Mouse (Mus musculus) CH12.LX (cell line): ENCODE data around the gene Olfr554. TPM values are rescaled to one million over a fixed set of nuclear protein-coding genes. Genes with fewer than 3 reads are reported as not detected.

ENCODE experiments used
- DNase-seq: peaks from one replicate; pipeline ENCODE4 v3.0.0-alpha.2; 2013; ENCODE audit errors: extremely low read depth
- H3K27ac ChIP-seq: 2 replicates; pipeline ENCODE4 v1.5.1; 2012; ENCODE audit warnings: low read depth, mild to moderate bottlenecking, control low read depth, moderate library complexity; ENCODE audit not compliant: insufficient read depth
- H3K27me3 ChIP-seq: replicated peaks from 2 replicates; pipeline ENCODE3; 2012; ENCODE audit warnings: inconsistent platforms
- H3K36me3 ChIP-seq, 2 experiments: replicated peaks in 1 of 2; 2 replicates each; pipeline versions ENCODE3 to v1.6.1; 2012; ENCODE audit warnings: inconsistent platforms in 1 of 2, low read length in 1 of 2, mild to moderate bottlenecking in 1 of 2, mixed read lengths in 1 of 2, moderate library complexity in 1 of 2; ENCODE audit not compliant: control insufficient read depth in 1 of 2, insufficient read depth in 1 of 2
- H3K4me1 ChIP-seq, 2 experiments: 2 replicates each; pipeline ENCODE4 v1.6.1; 2012; ENCODE audit warnings: inconsistent platforms in 1 of 2, moderate library complexity in 1 of 2; ENCODE audit not compliant: insufficient read depth in 2 of 2, control insufficient read depth in 1 of 2
- H3K4me2 ChIP-seq: 2 replicates; pipeline ENCODE4 v1.6.1; 2012; ENCODE audit warnings: low read depth, mild to moderate bottlenecking, control low read depth; ENCODE audit not compliant: poor library complexity, insufficient read depth, severe bottlenecking
- H3K4me3 ChIP-seq, 3 experiments: fragments of 150-350 bp in 1 of 3; sonication (generic) in 1 of 3; replicated peaks in 1 of 3; 2 replicates each; pipeline versions ENCODE3 to v1.5.1; 2011 to 2012; ENCODE audit warnings: low read depth in 2 of 3, low read length in 2 of 3, mild to moderate bottlenecking in 2 of 3, moderate library complexity in 2 of 3, control low read depth in 1 of 3, improper control_type of control experiment in 1 of 3, inconsistent platforms in 1 of 3, mixed read lengths in 1 of 3; ENCODE audit not compliant: poor library complexity in 1 of 3
- H3K79me2 ChIP-seq: replicated peaks from 2 replicates; pipeline ENCODE4 v1.6.1; 2012; ENCODE audit warnings: mild to moderate bottlenecking, moderate library complexity; ENCODE audit not compliant: control insufficient read depth, poor library complexity, insufficient read depth, severe bottlenecking; ENCODE audit errors: extremely low read depth
- H3K9ac ChIP-seq: 2 replicates; pipeline ENCODE4 v1.6.1; 2012; ENCODE audit warnings: low read depth, mild to moderate bottlenecking, control low read depth, moderate library complexity; ENCODE audit not compliant: insufficient read depth
- H3K9me3 ChIP-seq: replicated peaks from 2 replicates; pipeline ENCODE3; 2012; ENCODE audit warnings: low read length, inconsistent platforms, mixed read lengths
- CTCF ChIP-seq, 2 experiments: IDR thresholded peaks in 1 of 2; conservative IDR thresholded peaks in 1 of 2; 2 replicates each; pipeline ENCODE4 v1.5.1; 2011 to 2012; ENCODE audit warnings: low read depth in 2 of 2, low read length in 2 of 2, improper control_type of control experiment in 1 of 2, inconsistent platforms in 1 of 2, mild to moderate bottlenecking in 1 of 2, moderate library complexity in 1 of 2
- EP300 ChIP-seq: IDR thresholded peaks from 2 replicates; pipeline ENCODE4 v1.6.1; 2011; ENCODE audit warnings: low read length, improper control_type of control experiment
- HCFC1 ChIP-seq: IDR thresholded peaks from 2 replicates; pipeline ENCODE4 v1.6.1; 2012; ENCODE audit warnings: low read depth, mild to moderate bottlenecking, inconsistent platforms, low read length, improper control_type of control experiment
- KAT2A ChIP-seq: IDR thresholded peaks from 2 replicates; pipeline ENCODE4 v1.6.1; 2012; ENCODE audit warnings: low read length, improper control_type of control experiment, inconsistent platforms; ENCODE audit not compliant: insufficient replicate concordance
- MAX ChIP-seq: IDR thresholded peaks from 2 replicates; pipeline ENCODE4 v1.6.1; 2011; ENCODE audit warnings: low read length, improper control_type of control experiment
- MXI1 ChIP-seq: IDR thresholded peaks from 2 replicates; pipeline ENCODE4 v1.6.1; 2011; ENCODE audit warnings: mild to moderate bottlenecking, low read depth, low read length, improper control_type of control experiment
- MYC ChIP-seq: IDR thresholded peaks from 2 replicates; pipeline ENCODE4 v1.6.1; 2011; ENCODE audit warnings: low read depth, mild to moderate bottlenecking, improper control_type of control experiment, low read length
- RAD21 ChIP-seq: IDR thresholded peaks from 2 replicates; pipeline ENCODE4 v1.6.1; 2011; ENCODE audit warnings: low read depth, mild to moderate bottlenecking, low read length, improper control_type of control experiment, moderate library complexity
- SIN3A ChIP-seq: IDR thresholded peaks from 2 replicates; pipeline ENCODE4 v1.6.1; 2012; ENCODE audit warnings: low read length, improper control_type of control experiment, inconsistent platforms
- SMC3 ChIP-seq: IDR thresholded peaks from 2 replicates; pipeline ENCODE4 v1.6.1; 2011; ENCODE audit warnings: low read depth, low read length, improper control_type of control experiment
- TBP ChIP-seq: conservative IDR thresholded peaks from 2 replicates; pipeline ENCODE4 v1.6.1; 2011; ENCODE audit warnings: low read depth, low read length, improper control_type of control experiment
- TCF12 ChIP-seq: IDR thresholded peaks from 2 replicates; pipeline ENCODE4 v1.6.1; 2014; ENCODE audit warnings: low read depth, mild to moderate bottlenecking, inconsistent platforms, low read length, improper control_type of control experiment
- UBTF ChIP-seq: IDR thresholded peaks from 2 replicates; pipeline ENCODE4 v1.6.1; 2012; ENCODE audit warnings: low read depth, mild to moderate bottlenecking, inconsistent platforms, low read length, improper control_type of control experiment, moderate library complexity
- USF2 ChIP-seq: conservative IDR thresholded peaks from 2 replicates; pipeline ENCODE4 v1.6.1; 2011; ENCODE audit warnings: low read depth, low read length, improper control_type of control experiment
- ZC3H11A ChIP-seq: IDR thresholded peaks from 2 replicates; pipeline ENCODE4 v1.6.1; 2012; ENCODE audit warnings: low read depth, mild to moderate bottlenecking, inconsistent platforms, low read length, improper control_type of control experiment
- ZKSCAN1 ChIP-seq: IDR thresholded peaks from 2 replicates; pipeline ENCODE4 v1.6.1; 2012; ENCODE audit warnings: low read depth, inconsistent platforms, low read length, improper control_type of control experiment, borderline replicate concordance
- ZMIZ1 ChIP-seq: IDR thresholded peaks from 2 replicates; pipeline ENCODE4 v1.6.1; 2012; ENCODE audit warnings: low read depth, mild to moderate bottlenecking, inconsistent platforms, low read length, improper control_type of control experiment
- ZNF384 ChIP-seq: IDR thresholded peaks from 2 replicates; pipeline ENCODE4 v1.6.1; 2012; ENCODE audit warnings: low read depth, low read length, improper control_type of control experiment, inconsistent platforms
- dilution Hi-C: fragments of 300-500 bp; cut with MboI; formaldehyde crosslinking; loops from 2 replicates; pipeline ENCODE4 v1.14.3; 2020; ENCODE audit warnings: low sequenced_read_pairs; ENCODE audit not compliant: extremely low pct_unique_long_range_greater_than_20kb, extremely low pct_ligation_motif_present
- in situ Hi-C: fragments of 300-500 bp; cut with MboI; formaldehyde crosslinking; loops from 3 replicates; pipeline ENCODE4 v1.14.3; 2019; ENCODE audit warnings: low sequenced_read_pairs, low pct_ligation_motif_present, low pct_unique_long_range_greater_than_20kb, mixed read lengths
- polyA plus RNA-seq: library from polyadenylated mRNA; unstranded; fragments of >175 nt; gene quantifications from 2 replicates; pipeline ENCODE4 v1.2.1, GENCODE M21; 2012; ENCODE audit warnings: low read depth; ENCODE audit not compliant: insufficient read length
- total RNA-seq, 2 experiments: library from RNA; depleted of rRNA; stranded (reverse); fragments of 300-350 nt in 1 of 2; fragments of >200 nt in 1 of 2; gene quantifications; 2 replicates each; pipeline ENCODE4 v1.2.3; 2012 to 2014

The Olfr554 gene
- total and polyA plus RNA-seq, 3 experiments, result not detected

GRCm38 (mm10) chr7:102665378-102665777 lies 27.1 kb downstream of the Olfr554 start:
- Histone ChIP-seq H3K27me3 (no peaks in the 10 kb centered on the region), H3K4me3 (no peak overlapping the region), H3K36me3 (no peaks in the 10 kb centered on the region), H3K79me2 (no peaks in the 10 kb centered on the region), H3K4me2 (no peak overlapping the region), H3K4me1 (no peaks in the 10 kb centered on the region), H3K9me3 (no peaks in the 10 kb centered on the region), H3K27ac (no peak overlapping the region), H3K9ac (no peak overlapping the region)
- in situ Hi-C loops (loop anchor here (10.0 kb wide), 1 partner anchor 249 kb away; the partner anchor contains the start of gene Olfr571), dilution Hi-C loops (no loop called here)
- TF ChIP-seq HCFC1 (no peak), SIN3A (no peak), ZNF384 (peak; percentile 71), RAD21 (peak; percentile 67), SMC3 (peak; percentile 61), ZC3H11A (no peak), CTCF (conservative IDR thresholded peaks at IDR 0.05 in 1 of 2, IDR thresholded peaks at IDR 0.05 in 1 of 2; ENCODE audit: low read depth in 2 of 2, low read length in 2 of 2) (peak in 1 of 2 experiments; percentile 75; a peak in 2 of 4 replicates), TBP (no peak), KAT2A (no peak), TCF12 (no peak), MYC (no peak), ZKSCAN1 (no peak)
- DNase-seq, result peak; percentile 24

GRCm38 (mm10) chr7:102676225-102676624 lies 38.0 kb downstream of the Olfr554 start:
- Histone ChIP-seq H3K9me3 (no peaks in the 10 kb centered on the region), H3K36me3 (peaks cover 16 to 42% of the 10 kb centered on the region in 2 experiments), H3K27ac (no peak overlapping the region), H3K27me3 (no peaks in the 10 kb centered on the region)
- no peak for DNase-seq
- dilution Hi-C loops, result no loop called here
- no peak for TF ChIP-seq USF2
- TF ChIP-seq MXI1, result no peak
- TF ChIP-seq MAX, result no peak
- no peak for TF ChIP-seq UBTF
- TF ChIP-seq ZMIZ1, result no peak
- TF ChIP-seq EP300, result no peak
- no peak for TF ChIP-seq CTCF (conservative IDR thresholded peaks at IDR 0.05 in 1 of 2, IDR thresholded peaks at IDR 0.05 in 1 of 2; ENCODE audit: low read depth in 2 of 2, low read length in 2 of 2)
- no peak for TF ChIP-seq HCFC1
- TF ChIP-seq, all 38 proteins: peak for 0
- Histone ChIP-seq H3K9ac (no peak overlapping the region), H3K79me2 (no peaks in the 10 kb centered on the region), H3K4me2 (no peak overlapping the region), H3K4me3 (no peak overlapping the region), H3K4me1 (no peaks in the 10 kb centered on the region)
- in situ Hi-C loops, result no loop called here
